In the genomic region with DNA sequence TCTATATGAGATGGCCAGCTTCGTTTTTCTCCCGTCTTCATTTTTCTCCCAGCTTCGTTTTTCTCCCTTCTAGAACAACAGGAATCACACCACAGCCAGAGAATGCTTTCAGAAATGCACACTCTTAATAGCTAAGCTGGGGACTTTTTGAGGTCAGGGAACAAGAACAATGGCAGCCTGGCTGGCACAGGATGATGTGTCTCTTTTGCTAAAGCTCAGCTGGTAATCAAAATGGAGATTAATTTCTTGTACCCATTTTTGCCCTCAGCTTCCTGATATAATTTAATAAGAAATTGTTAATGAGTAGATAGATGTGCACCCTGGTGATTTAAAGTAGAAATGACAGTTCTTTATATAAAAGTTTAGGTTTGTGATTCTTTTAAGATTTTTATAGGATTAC, we compare ENCODE assay signal across 27 mouse cellular contexts. TPM values are rescaled to one million over a fixed set of nuclear protein-coding genes. Genes with fewer than 3 reads are reported as not detected.
"Had no signal": no experiment of that assay in that cellular context is flagged by ENCODE, and none has a peak within 500 bp of the region (broad histone marks: within the 10 kb centered on the region; RNA-seq: fewer than 3 reads in every experiment).

No protein-coding gene starts in this region.

- H3K27ac ChIP-seq: gastrocnemius, adult 2 months; heart, adult 2 months; hindbrain, embryonic 10.5 days; hindbrain, embryonic 13.5 days; hindbrain, embryonic 15.5 days; hindbrain, postnatal 0 days; kidney, embryonic 15.5 days; kidney, postnatal 0 days; layer of hippocampus, adult 2 months; left cerebral cortex, adult 2 months; limb, embryonic 10.5 days; limb, embryonic 12.5 days; liver, embryonic 13.5 days; liver, embryonic 15.5 days had no signal

- H3K4me1 ChIP-seq: hindbrain, embryonic 10.5 days; hindbrain, embryonic 13.5 days; hindbrain, embryonic 15.5 days; kidney, embryonic 15.5 days; liver, embryonic 15.5 days had no signal

- DNase-seq: gastrocnemius, adult 2 months; gastrocnemius, postnatal 10 days; gastrocnemius, postnatal 25 days; heart, adult 2 months; heart, postnatal 10 days; heart, postnatal 4 days; kidney, adult 11 months; kidney, adult 2 months; kidney, adult 9 months; kidney, postnatal 14 days; kidney, postnatal 4 days; liver; liver, embryonic 13.5 days had no signal

- ATAC-seq: hindbrain, postnatal 0 days; intestine, embryonic 16.5 days had no signal

- H3K9ac ChIP-seq: hindbrain, embryonic 13.5 days; hindbrain, embryonic 15.5 days; kidney, embryonic 15.5 days; limb, embryonic 12.5 days; liver, embryonic 13.5 days; liver, embryonic 15.5 days had no signal

- H3K4me2 ChIP-seq: heart, embryonic 11.5 days; hindbrain, embryonic 13.5 days; hindbrain, embryonic 15.5 days; kidney, embryonic 15.5 days; limb, embryonic 12.5 days; liver, embryonic 11.5 days; liver, embryonic 13.5 days; liver, embryonic 15.5 days had no signal

- H3K4me3 ChIP-seq: gastrocnemius, adult 2 months; heart, adult 2 months; hindbrain, embryonic 10.5 days; hindbrain, embryonic 13.5 days; hindbrain, embryonic 15.5 days; kidney, embryonic 15.5 days; layer of hippocampus, adult 2 months; left cerebral cortex, adult 2 months; limb, embryonic 10.5 days; limb, embryonic 12.5 days; liver, embryonic 13.5 days; liver, embryonic 15.5 days had no signal

- H3K36me3 ChIP-seq: hindbrain, embryonic 10.5 days; hindbrain, embryonic 13.5 days; hindbrain, embryonic 15.5 days; kidney, embryonic 15.5 days; limb, embryonic 10.5 days; limb, embryonic 12.5 days; liver, embryonic 13.5 days; liver, embryonic 15.5 days had no signal

- H3K9me3 ChIP-seq: hindbrain, embryonic 10.5 days; hindbrain, embryonic 13.5 days; hindbrain, embryonic 15.5 days; kidney, embryonic 15.5 days; limb, embryonic 10.5 days; liver, embryonic 13.5 days; liver, embryonic 15.5 days had no signal

- H3K27me3 ChIP-seq: hindbrain, embryonic 13.5 days; hindbrain, embryonic 15.5 days; kidney, embryonic 15.5 days; limb, embryonic 12.5 days; liver, embryonic 13.5 days; liver, embryonic 15.5 days had no signal

RNA-seq across cellular contexts. Expression of a gene that starts 52.8 kb away (rescaled TPM):
- polyA plus RNA-seq: heart, embryonic 11.5 days; hindbrain, embryonic 10.5 days; hindbrain, embryonic 13.5 days; hindbrain, embryonic 15.5 days; hindbrain, postnatal 0 days; kidney, embryonic 15.5 days; limb, embryonic 10.5 days; limb, embryonic 12.5 days had no signal
